Mouse (Mus musculus) spleen, adult 2 months (tissue): ENCODE measurements at regions not wholly inside any gene's neighbourhood (a gene's known extent, or its start where the extent isn't known, plus 50 kb on each side); places are given as distances from the start of the nearest gene placed in this dataset.
A peak's percentile ranks its signal among the peaks of the same experiment; 100 is the strongest.

Experiments
- DNase-seq, 2 experiments: peaks; one replicate each; pipeline versions ENCODE4 v3.0.0 to v3.0.0-alpha.2; 2012 to 2021; ENCODE audit warnings: low spot score in 2 of 2, low read depth in 1 of 2
- H3K27ac ChIP-seq: fragments of 200-500 bp; 2 replicates; pipeline ENCODE4 v1.5.1; 2012; ENCODE audit warnings: low read length, inconsistent platforms; ENCODE audit not compliant: insufficient read depth
- H3K27me3 ChIP-seq: fragments of 200-500 bp; 2 replicates; pipeline ENCODE4 v1.6.1; 2012; ENCODE audit warnings: mild to moderate bottlenecking, moderate library complexity, low read length, inconsistent platforms; ENCODE audit not compliant: control insufficient read depth, insufficient read depth
- H3K36me3 ChIP-seq: fragments of 200-500 bp; 2 replicates; pipeline ENCODE4 v1.6.1; 2012; ENCODE audit warnings: mild to moderate bottlenecking, low read length, inconsistent platforms; ENCODE audit not compliant: control insufficient read depth, insufficient read depth
- H3K4me1 ChIP-seq: fragments of 200-500 bp; 2 replicates; pipeline ENCODE4 v1.6.1; 2011; ENCODE audit warnings: inconsistent platforms; ENCODE audit not compliant: control insufficient read depth, insufficient read depth, insufficient read length
- H3K4me3 ChIP-seq: fragments of 200-500 bp; 2 replicates; pipeline ENCODE4 v1.5.1; 2011; ENCODE audit warnings: mild to moderate bottlenecking, inconsistent platforms; ENCODE audit not compliant: insufficient read depth, insufficient read length; ENCODE audit errors: extremely low read depth
- CTCF ChIP-seq: fragments of 200-500 bp; IDR thresholded peaks from 2 replicates; pipeline ENCODE4 v1.5.1; 2011; ENCODE audit warnings: mild to moderate bottlenecking, inconsistent platforms; ENCODE audit not compliant: insufficient read depth, insufficient read length, insufficient replicate concordance; ENCODE audit errors: extremely low read depth
- POLR2A ChIP-seq: fragments of 200-500 bp; IDR thresholded peaks from 2 replicates; pipeline ENCODE4 v1.6.1; 2011; ENCODE audit warnings: low read depth, low read length, inconsistent platforms
- WGBS: fragments of 180-500 bp; shearing (Covaris S2); methylation state at CpG from one replicate; pipeline ENCODE4 v1.1.7; 2018; 5-methylcytosine and 5-hydroxymethylcytosine counted together

DNA sequence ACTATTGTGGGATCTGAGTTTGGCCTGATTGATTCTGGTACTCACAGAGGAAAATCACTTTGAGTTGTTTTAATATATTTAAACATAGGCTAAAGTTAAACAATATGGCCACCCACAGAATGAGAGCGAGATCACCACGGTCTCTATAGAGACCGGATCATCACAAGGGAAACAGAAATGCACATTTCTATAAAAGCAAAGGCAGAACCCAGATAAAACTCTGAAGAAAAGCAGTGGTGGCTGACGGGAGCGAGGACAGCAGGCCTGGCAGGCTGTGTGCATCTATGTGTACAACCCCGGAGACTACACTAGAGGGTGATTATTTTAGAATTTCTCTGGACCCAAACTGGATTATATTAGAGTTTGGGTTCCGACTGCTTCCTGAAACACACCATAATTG lies 168.8 kb downstream of the Thbs2 start:
- H3K4me3 ChIP-seq: no peak overlapping the region
- no peak for TF ChIP-seq POLR2A
- no peak for TF ChIP-seq CTCF
- no peaks in the 10 kb centered on the region for H3K36me3 ChIP-seq
- WGBS: 87% methylated on average over 7 of the region's 7 CpGs
- H3K27me3 ChIP-seq: no peaks in the 10 kb centered on the region
- no peaks in the 10 kb centered on the region for H3K4me1 ChIP-seq
- H3K27ac ChIP-seq: no peak overlapping the region
- no peak for DNase-seq

DNA sequence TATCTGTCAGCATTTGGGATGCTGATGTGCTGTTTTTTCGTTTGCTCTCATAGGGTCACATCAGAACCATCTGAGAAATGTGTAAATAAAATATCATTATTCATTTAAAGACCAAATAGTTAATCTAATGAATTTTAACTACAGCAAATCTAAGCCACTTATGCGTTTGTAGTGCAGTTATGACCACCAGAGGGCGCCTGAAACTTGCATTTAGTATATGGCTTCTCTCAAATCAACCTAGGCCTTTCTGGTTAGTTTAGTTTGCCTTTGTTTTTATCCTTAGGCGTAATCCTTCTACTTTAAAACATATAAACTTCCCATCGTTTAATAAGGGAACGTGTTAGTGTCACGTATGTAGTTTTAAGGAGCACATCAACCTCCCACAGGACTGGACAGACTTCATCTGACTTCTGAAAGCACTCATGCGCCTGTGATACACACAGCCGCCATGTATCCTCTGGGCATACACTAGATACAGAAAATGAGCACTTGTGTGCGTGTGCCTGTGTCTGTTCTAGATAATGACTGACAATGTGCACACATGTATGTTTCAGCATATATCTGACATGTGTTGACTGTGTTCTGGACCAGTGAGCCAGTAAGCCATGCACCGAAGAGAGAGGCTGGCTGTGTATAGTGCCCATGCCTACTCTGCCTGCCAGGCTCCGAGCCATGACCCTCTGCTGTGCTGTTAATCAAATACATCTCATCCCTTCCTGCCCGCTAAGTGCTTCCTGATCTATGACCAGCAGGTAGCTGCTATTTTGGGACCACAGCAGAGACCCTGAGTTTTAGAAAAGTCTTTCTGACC lies 169.4 kb downstream of the Thbs2 start:
- Histone ChIP-seq H3K36me3 (no peaks in the 10 kb centered on the region), H3K4me3 (no peak overlapping the region), H3K4me1 (no peaks in the 10 kb centered on the region), H3K27ac (no peak overlapping the region), H3K27me3 (no peaks in the 10 kb centered on the region)
- no peak for TF ChIP-seq POLR2A
- TF ChIP-seq CTCF: no peak
- 52% methylated on average over 13 of the region's 13 CpGs for WGBS
- peak in 1 of 2 experiments; percentile 9 for DNase-seq

GRCm38 (mm10) chr17:14522011-14522410 lies 172.0 kb downstream of the Thbs2 start:
- no peaks in the 10 kb centered on the region for H3K36me3 ChIP-seq
- H3K4me1 ChIP-seq: no peaks in the 10 kb centered on the region
- no peak for DNase-seq
- TF ChIP-seq CTCF (no peak), POLR2A (no peak)
- no peaks in the 10 kb centered on the region for H3K27me3 ChIP-seq
- whole genome bisulfite sequencing: 78% methylated on average over 2 of the region's 2 CpGs
- no peak overlapping the region for H3K27ac ChIP-seq
- no peak overlapping the region for H3K4me3 ChIP-seq

- WGBS: 27% methylated on average over 5 of the region's 5 CpGs
- H3K4me3 ChIP-seq: no peak overlapping the region
- DNase-seq: peak in 1 of 2 experiments; percentile 24
These were observed 173.5 kb downstream of the Thbs2 start for GRCm38 (mm10) chr17:14520565-14520964.

DNA sequence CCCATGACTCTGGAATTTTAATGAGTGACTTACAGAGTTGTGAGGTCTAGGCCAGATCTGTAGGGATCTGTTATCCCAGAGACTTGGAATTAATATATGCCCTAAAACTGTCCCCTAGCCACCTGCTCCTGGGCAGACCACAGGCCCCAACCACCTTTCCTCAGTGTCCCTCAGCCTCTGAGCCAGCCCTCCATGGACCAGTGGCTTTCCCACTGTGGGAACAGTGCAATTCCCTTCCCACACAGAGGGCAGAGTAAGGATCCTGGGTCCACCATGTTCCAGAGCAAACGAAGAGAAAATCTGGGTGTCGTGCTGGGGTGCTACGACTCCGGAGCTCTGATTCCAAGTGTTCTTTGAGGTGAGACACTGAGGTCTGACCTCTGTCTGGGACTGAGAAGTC lies 174.7 kb downstream of the Thbs2 start:
- Histone ChIP-seq H3K4me1 (no peaks in the 10 kb centered on the region), H3K4me3 (no peak overlapping the region), H3K27ac (no peak overlapping the region), H3K27me3 (no peaks in the 10 kb centered on the region), H3K36me3 (no peaks in the 10 kb centered on the region)
- WGBS: 86% methylated on average over 4 of the region's 4 CpGs
- no peak for DNase-seq
- TF ChIP-seq POLR2A (no peak), CTCF (no peak)

More at GRCm38 (mm10) chr17:14520565-14520964, 173.5 kb downstream of the Thbs2 start:
- H3K27me3 ChIP-seq: no peaks in the 10 kb centered on the region
- H3K36me3 ChIP-seq: no peaks in the 10 kb centered on the region
- H3K27ac ChIP-seq: no peak overlapping the region
- TF ChIP-seq POLR2A (no peak), CTCF (peak; percentile 43; the same call in 1 of the 2 replicates)
- no peaks in the 10 kb centered on the region for H3K4me1 ChIP-seq

GRCm38 (mm10) chr17:14518216-14518615 lies 175.8 kb downstream of the Thbs2 start:
- H3K4me3 ChIP-seq: no peak overlapping the region
- WGBS: 89% methylated on average over 12 of the region's 12 CpGs
- no peaks in the 10 kb centered on the region for H3K27me3 ChIP-seq
- DNase-seq: no peak
- H3K4me1 ChIP-seq: no peaks in the 10 kb centered on the region
- no peaks in the 10 kb centered on the region for H3K36me3 ChIP-seq
- TF ChIP-seq POLR2A (no peak), CTCF (no peak)
- H3K27ac ChIP-seq: no peak overlapping the region

- no peak overlapping the region for H3K4me3 ChIP-seq
- no peak for TF ChIP-seq POLR2A
- TF ChIP-seq CTCF: no peak
- no peaks in the 10 kb centered on the region for H3K36me3 ChIP-seq
- no peak for DNase-seq
- 87% methylated on average over 5 of the region's 5 CpGs for WGBS
- H3K4me1 ChIP-seq: no peaks in the 10 kb centered on the region
- H3K27ac ChIP-seq: no peak overlapping the region
- no peaks in the 10 kb centered on the region for H3K27me3 ChIP-seq
These were observed 176.7 kb downstream of the Thbs2 start for GRCm38 (mm10) chr17:14517368-14517767.
